Mouse (Mus musculus) cerebellum, adult 2 months (tissue): ENCODE measurements at regions not wholly inside any gene's neighbourhood (a gene's known extent, or its start where the extent isn't known, plus 50 kb on each side); places are given as distances from the start of the nearest gene placed in this dataset.

ENCODE experiments used
- CTCF ChIP-seq: fragments of 200-500 bp; IDR thresholded peaks from 2 replicates; pipeline ENCODE4 v1.5.1; 2011; ENCODE audit warnings: low read depth, mild to moderate bottlenecking, control low read depth, low read length, moderate library complexity, borderline replicate concordance; ENCODE audit not compliant: insufficient read depth
- POLR2A ChIP-seq: fragments of 200-500 bp; IDR thresholded peaks from 2 replicates; pipeline ENCODE4 v1.6.1; 2011; ENCODE audit warnings: low read length, control low read depth, borderline replicate concordance; ENCODE audit not compliant: insufficient read depth

DNA sequence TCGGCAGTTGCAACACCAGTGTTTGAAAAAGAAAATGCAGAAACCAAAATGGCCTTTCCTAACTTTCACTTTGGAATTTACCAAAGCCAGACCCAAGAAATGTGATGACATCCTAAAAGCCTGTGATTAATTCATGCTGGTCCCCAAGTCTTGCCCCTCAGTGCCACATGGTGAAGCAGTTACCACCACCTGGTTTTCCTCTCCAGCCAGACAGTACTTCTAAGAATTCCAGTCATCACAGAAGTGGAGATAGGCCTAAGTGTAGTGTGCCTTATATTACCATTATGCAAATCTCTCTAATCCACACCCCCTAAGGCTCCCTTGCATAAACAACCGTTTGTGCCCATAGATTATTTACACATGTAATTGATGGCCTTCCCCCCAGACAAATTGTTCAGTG lies 311.0 kb downstream of the Cxcl12 start:
- TF ChIP-seq CTCF (no peak), POLR2A (no peak)
